Mouse (Mus musculus) lung, adult 2 months (tissue): ENCODE measurements around the gene Il17f. TPM values are rescaled to one million over a fixed set of nuclear protein-coding genes. Genes with fewer than 3 reads are reported as not detected.
"Not testable (repeated sequence)": the region's sequence is repeated elsewhere in the genome, so short reads cannot be mapped to it uniquely, and the experiment has no call there.

ENCODE experiments used
- DNase-seq: peaks from one replicate; pipeline ENCODE4 v3.0.0; 2022
- H3K4me1 ChIP-seq: fragments of 200-500 bp; 2 replicates; pipeline ENCODE4 v1.6.1; 2011; ENCODE audit warnings: low read length; ENCODE audit not compliant: control insufficient read depth, insufficient read depth
- H3K4me3 ChIP-seq: fragments of 200-500 bp; replicated peaks from 2 replicates; pipeline ENCODE3; 2011; ENCODE audit warnings: low read depth, mild to moderate bottlenecking, control low read depth, low read length; ENCODE audit errors: extremely low read depth
- CTCF ChIP-seq: fragments of 200-500 bp; IDR thresholded peaks from 2 replicates; pipeline ENCODE4 v1.5.1; 2011; ENCODE audit warnings: mild to moderate bottlenecking, low read length, control low read depth; ENCODE audit not compliant: insufficient read depth
- POLR2A ChIP-seq: fragments of 200-500 bp; IDR thresholded peaks from 2 replicates; pipeline ENCODE4 v1.6.1; 2011; ENCODE audit warnings: low read depth, mild to moderate bottlenecking, control low read depth, low read length, borderline replicate concordance; ENCODE audit errors: extremely low read depth
- whole genome bisulfite sequencing: fragments of 180-500 bp; shearing (Covaris S2); methylation state at CpG from one replicate; pipeline ENCODE4 v1.1.7; 2018; 5-methylcytosine and 5-hydroxymethylcytosine counted together
- polyA plus RNA-seq: library from polyadenylated mRNA; depleted of rRNA; stranded (reverse); fragments of >200 nt; gene quantifications from 2 replicates; pipeline ENCODE4 v1.2.3, GENCODE M21; 2012; rRNA removed

Gene Il17f
- not detected in 2 replicates for polyA plus RNA-seq

GRCm38 (mm10) chr1:20790517-20790916, at the start of gene Il17f:
TSS of gene Il17f (minus strand) at chr1:20790617.
- not testable (repeated sequence) for DNase-seq, H3K4me3 ChIP-seq, H3K4me1 ChIP-seq
- WGBS: 67% methylated on average over 1 of the region's 1 CpGs

GRCm38 (mm10) chr1:20839911-20840310, 49.5 kb upstream of the Il17f start:
- TF ChIP-seq POLR2A (no peak), CTCF (no peak)
- 66% methylated on average over 3 of the region's 3 CpGs for WGBS
- no peak overlapping the region for H3K4me3 ChIP-seq
- H3K4me1 ChIP-seq: no peaks in the 10 kb centered on the region
- DNase-seq: no peak

DNA sequence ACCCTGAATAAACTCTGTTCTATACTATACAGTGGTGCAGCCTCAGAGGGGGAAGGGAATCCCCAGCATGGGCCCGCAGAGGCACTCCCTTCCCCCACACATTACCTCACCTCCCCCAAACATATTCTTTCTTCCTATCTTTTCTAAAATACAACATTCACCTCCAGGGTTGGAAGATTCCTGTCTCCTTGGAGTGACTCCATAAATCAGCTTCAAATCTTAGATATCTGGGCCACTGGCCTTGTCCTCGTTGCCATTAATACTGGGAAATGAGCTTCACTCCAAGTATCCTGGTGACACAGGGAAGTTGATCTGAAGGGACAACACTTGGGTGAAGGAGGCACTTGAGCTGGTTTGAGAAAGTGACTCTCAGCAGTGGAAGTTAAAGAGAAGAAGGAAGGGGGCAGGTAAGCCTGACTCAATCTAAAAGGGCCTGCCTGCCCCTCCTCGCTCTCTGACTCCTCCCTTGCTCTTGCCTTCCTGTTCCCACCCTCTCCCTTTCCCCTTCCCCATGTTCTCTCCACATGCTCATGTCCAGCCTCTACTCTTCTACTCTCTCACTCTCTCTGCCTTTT, 46.2 kb upstream of the Il17f start:
- H3K4me1 ChIP-seq: no peaks in the 10 kb centered on the region
- TF ChIP-seq CTCF (no peak), POLR2A (no peak)
- WGBS: 61% methylated on average over 3 of the region's 3 CpGs
- no peak overlapping the region for H3K4me3 ChIP-seq
- no peak for DNase-seq

- H3K4me1 ChIP-seq: no peaks in the 10 kb centered on the region
- TF ChIP-seq CTCF (no peak), POLR2A (no peak)
- no peak overlapping the region for H3K4me3 ChIP-seq
- no peak for DNase-seq
- WGBS: 71% methylated on average over 4 of the region's 4 CpGs
Observed at GRCm38 (mm10) chr1:20833141-20833511, 42.7 kb upstream of the Il17f start.

- 74% methylated on average over 5 of the region's 5 CpGs for WGBS
- no peak for DNase-seq
- H3K4me3 ChIP-seq: no peak overlapping the region
- H3K4me1 ChIP-seq: no peaks in the 10 kb centered on the region
- no peak for TF ChIP-seq POLR2A
- no peak for TF ChIP-seq CTCF
Observed at GRCm38 (mm10) chr1:20832473-20833140, 42.2 kb upstream of the Il17f start.

- no peaks in the 10 kb centered on the region for H3K4me1 ChIP-seq
- DNase-seq: no peak
- WGBS: 83% methylated on average over 1 of the region's 1 CpGs
- H3K4me3 ChIP-seq: no peak overlapping the region
- no peak for TF ChIP-seq POLR2A
- no peak for TF ChIP-seq CTCF
Observed at GRCm38 (mm10) chr1:20830546-20830945, 40.1 kb upstream of the Il17f start.

DNA sequence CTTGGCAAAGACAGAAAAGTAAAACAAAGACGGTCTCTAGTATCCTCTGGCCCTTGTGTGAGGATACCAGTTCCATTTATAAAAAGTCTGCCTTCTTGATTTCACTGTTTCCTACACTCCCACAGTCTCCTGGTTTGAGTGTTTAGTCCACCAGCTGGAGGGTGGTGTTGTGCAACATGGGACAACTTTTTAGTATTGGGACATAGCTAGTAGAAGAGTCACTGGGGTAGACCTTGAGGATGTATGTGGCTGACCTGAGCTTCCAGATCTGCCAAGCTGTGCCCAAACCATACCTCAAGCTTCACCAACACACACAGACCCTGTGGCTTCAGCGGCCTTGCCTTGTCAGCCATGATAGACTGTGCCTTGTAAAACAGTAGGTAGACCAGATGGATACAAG, 37.6 kb upstream of the Il17f start:
- DNase-seq: no peak
- Histone ChIP-seq H3K4me3 (no peak overlapping the region), H3K4me1 (no peaks in the 10 kb centered on the region)
- TF ChIP-seq POLR2A (no peak), CTCF (no peak)
- 76% methylated on average over 2 of the region's 2 CpGs for WGBS

DNA sequence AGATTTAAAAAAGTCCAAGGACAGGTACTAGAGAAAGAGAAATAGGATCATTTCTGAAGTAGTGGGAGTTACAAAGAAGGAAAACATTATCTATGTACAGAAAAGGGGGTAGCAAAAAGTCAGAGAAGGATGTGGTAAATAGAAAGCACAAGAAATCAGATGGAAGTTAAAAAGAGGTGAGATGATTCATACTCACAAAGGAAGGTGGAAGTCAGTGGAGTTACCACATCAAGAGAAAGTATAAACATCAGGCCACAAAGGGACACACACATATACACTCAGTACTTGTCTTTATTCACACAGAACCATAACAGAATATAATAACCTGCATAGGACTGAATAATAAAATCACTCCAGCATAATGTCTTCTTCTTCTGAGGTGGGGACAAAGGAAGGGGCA, 34.6 kb upstream of the Il17f start:
- DNase-seq: no peak
- Histone ChIP-seq H3K4me1 (no peaks in the 10 kb centered on the region), H3K4me3 (no peak overlapping the region)
- TF ChIP-seq CTCF (no peak), POLR2A (no peak)

DNA sequence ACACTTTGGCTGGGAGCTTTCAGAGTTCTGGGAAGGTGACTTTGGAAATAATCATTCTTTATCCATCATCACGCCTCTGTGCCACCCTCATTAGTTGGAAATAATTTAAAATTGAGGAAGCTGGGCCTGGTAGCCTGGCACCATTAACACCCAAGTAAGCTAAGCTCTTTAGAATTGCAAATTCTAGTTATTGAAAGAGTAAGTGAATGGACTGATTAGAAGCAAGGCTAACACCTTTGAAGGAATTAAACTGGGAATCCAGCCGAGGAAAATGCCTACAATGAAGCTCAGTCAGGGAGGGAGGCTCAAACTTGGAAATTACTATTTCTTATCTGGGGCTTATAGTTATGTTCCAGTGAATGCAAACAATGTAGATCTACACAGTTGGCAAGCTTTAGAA, 33.5 kb upstream of the Il17f start:
- no peak for DNase-seq
- WGBS: 80% methylated on average over 2 of the region's 2 CpGs
- Histone ChIP-seq H3K4me1 (no peaks in the 10 kb centered on the region), H3K4me3 (no peak overlapping the region)
- TF ChIP-seq POLR2A: no peak
- TF ChIP-seq CTCF: no peak

DNA sequence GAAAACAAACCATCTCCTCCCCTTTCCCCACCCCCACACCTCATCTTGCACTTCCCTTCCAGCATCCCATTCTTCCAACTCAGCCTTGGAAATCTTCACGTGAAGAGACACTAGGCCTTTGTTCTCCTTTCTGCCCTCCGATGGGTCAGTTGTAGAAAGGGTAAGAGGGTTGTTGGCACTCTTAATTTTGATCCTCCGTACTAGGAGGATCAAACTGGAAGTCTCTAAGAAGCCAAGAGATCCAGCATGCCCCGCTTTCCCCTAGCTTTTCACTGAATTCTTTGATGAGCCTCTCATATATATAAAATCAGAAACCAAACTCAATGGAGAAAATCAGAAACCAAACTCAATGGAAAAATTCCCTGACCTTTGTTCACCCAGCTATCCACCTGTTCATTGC, 33.1 kb upstream of the Il17f start:
- no peaks in the 10 kb centered on the region for H3K4me1 ChIP-seq
- DNase-seq: no peak
- WGBS: 66% methylated on average over 4 of the region's 4 CpGs
- no peak overlapping the region for H3K4me3 ChIP-seq
- no peak for TF ChIP-seq POLR2A
- TF ChIP-seq CTCF: no peak
